ENCODE assay signal across 17 mouse cellular contexts in the genomic region with DNA sequence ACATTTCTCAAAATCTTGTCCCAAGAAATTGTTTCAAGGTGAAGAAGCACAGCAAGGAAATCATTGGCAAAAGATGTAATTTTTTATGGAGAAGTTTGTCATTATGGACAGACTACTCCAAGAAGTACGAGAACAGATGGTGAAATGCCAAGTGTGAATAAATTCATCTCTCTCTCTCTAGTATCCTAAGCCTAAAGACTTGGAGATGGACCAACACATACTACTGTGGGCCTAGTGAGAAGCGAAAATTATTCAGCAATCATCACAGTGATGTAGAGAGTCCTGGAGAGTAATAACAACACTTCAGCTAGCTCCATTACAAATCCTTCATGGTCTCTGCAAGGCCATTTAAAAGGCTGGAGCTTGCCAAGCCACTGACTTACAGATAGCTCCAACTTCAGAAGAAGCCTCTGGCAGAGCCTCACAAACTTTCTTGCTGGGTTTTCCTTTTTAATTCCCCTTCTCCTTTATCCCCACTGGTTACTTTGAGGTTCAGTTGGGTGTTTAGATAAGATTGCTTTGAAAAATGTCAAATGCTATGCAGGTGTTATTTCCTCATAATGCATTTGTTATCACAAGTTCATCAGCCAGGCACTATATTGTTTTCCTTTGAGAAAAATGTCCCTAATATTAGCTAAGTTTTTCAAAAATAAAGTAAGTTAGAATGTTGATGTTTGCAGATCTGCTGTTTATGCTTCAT.
DNase-seq lines count a peak whose midpoint lies in the region; ATAC-seq lines count a peak whose summit lies in the region.
"Had no signal": no experiment of that assay in that cellular context is flagged by ENCODE, and none has a peak within 500 bp of the region (broad histone marks: within the 10 kb centered on the region; RNA-seq: fewer than 3 reads in every experiment).

No protein-coding gene starts in this region.

- peak; percentile 93 for ATAC-seq in frontal cortex, adult (ENCODE audit: low TSS enrichment)
- ATAC-seq in erythroid progenitor cell, adult 5-6 weeks (replicated peaks; ENCODE audit: low FRiP score, poor library complexity, severe bottlenecking) = no peak
- ATAC-seq: activated CD4-positive, CD25-positive, alpha-beta regulatory T cell, adult 4 months; intestine, embryonic 15.5 days; midbrain, embryonic 16.5 days had no signal

- no peak for DNase-seq in frontal cortex, postnatal 10 days (ENCODE audit: low spot score in 2 of 2)
- peak; percentile 5 for DNase-seq in right cerebral cortex, adult 18-20 months
- DNase-seq in right cerebral cortex, postnatal 10 days (ENCODE audit: low spot score in 2 of 2) = no peak
- DNase-seq in brain, embryonic 18.5 days (ENCODE audit: low read depth, low spot score) = peak; percentile 57
- no peak for DNase-seq in gastrocnemius, postnatal 25 days
- DNase-seq: adrenal gland, postnatal 10 days; cerebellum, adult 9-10 months; kidney, adult 8-10 months; kidney, postnatal 10 days; liver; lung, postnatal 36 days; thymus, postnatal 25 days had no signal

Comparison
In these comparisons a context has a peak if more than half of its experiments do, and no peak if none do; other contexts are left out.
1. DNase-seq: peak in right cerebral cortex, adult 18-20 months (single experiment) and brain, embryonic 18.5 days (single experiment); none in frontal cortex, postnatal 10 days (0 of 2), right cerebral cortex, postnatal 10 days (0 of 2) and gastrocnemius, postnatal 25 days (single experiment).